Mouse (Mus musculus) bone marrow macrophage, adult 2 months (primary cell): ENCODE results near the gene Mat2b.

Source experiments
- CTCF ChIP-seq: IDR thresholded peaks from 2 replicates; pipeline ENCODE4 v1.5.1; 2012; ENCODE audit warnings: low read depth, mild to moderate bottlenecking, low read length, moderate library complexity
- POLR2A ChIP-seq: IDR thresholded peaks from 2 replicates; pipeline ENCODE4 v1.6.1; 2012; ENCODE audit warnings: mild to moderate bottlenecking, low read depth, low read length, borderline replicate concordance

DNA sequence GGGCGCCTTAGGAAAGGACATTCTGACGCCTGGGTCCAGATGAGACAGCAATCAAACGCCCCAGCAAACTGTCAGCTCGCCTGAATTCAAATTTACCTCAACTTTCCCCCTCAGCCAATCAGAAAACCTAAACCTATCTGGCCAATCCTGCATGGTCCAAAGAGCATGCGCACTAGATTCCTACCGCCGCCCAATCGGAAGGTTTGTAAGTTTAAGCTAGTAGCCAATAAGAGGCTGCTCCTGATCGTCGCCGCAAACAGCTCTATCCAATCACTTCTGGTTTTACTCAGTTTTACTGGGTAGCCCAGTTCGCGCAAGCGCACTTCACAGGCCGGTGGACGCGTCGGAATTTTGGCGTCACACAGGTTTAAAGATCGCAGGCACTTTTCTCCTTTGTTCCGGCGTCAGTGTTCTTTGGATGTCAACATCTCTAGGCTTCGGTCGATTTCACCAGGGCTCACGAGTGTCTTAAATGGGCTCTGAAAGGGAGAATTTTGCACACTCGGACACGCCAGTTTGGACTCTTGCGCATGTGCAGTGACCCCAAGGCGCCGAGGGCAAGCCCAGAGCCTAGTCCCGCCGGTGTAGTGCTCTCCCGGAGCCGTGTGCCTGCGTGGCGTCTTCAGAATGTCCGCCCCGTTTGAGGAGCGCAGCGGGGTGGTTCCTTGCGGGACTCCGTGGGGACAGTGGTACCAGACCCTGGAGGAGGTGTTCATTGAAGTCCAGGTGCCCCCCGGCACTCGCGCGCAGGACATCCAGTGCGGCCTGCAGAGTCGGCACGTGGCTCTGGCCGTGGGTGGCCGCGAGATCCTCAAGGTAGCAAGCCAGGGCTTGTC is 38.6 kb upstream of the Mat2b start, which contains the start of the genes Hmmr and Nudcd2:
- TF ChIP-seq POLR2A (no peak), CTCF (no peak)
